Mouse (Mus musculus) effector memory CD4-positive, alpha-beta T cell, adult 7 months (primary cell): Measurements from ENCODE around the gene Zfp990. TPM values are rescaled to one million over a fixed set of nuclear protein-coding genes. Genes with fewer than 3 reads are reported as not detected.

Experiments used
- polyA plus RNA-seq: library from polyadenylated mRNA; unstranded; fragments of 100-300 nt; shearing (Covaris generic); gene quantifications from one replicate; pipeline ENCODE4 v1.2.1, GENCODE M21; 2017

The Zfp990 gene
- polyA plus RNA-seq = 1.9 TPM

GRCm38 (mm10) chr4:145510459-145510858, at the start of gene Zfp990:
Zfp990 (plus strand) TSS chr4:145510759.

GRCm38 (mm10) chr4:145585078-145585477, 74.5 kb downstream of the Zfp990 start, which contains the start of gene Gm13212:
Gm13212 (plus strand) TSS chr4:145585166.

Other genes with a start within 250 kb of the Zfp990 start
- 0.84 TPM for gene Tnfrsf8, start 195.6 kb upstream of the Zfp990 start, polyA plus RNA-seq
- gene Gm13212, start 74.4 kb downstream of the Zfp990 start, polyA plus RNA-seq = 3.2 TPM
- not detected for gene Zfp980, start 159.9 kb downstream of the Zfp990 start, polyA plus RNA-seq